Mouse (Mus musculus): ENCODE data around the gene Ednra. TPM values are rescaled to one million over a fixed set of nuclear protein-coding genes. Genes with fewer than 3 reads are reported as not detected.
A peak's percentile ranks its signal among the peaks of the same experiment; 100 is the strongest.

The Ednra gene
- polyA plus RNA-seq, 1 experiment from 2014 or later, result 42.0 TPM

DNA sequence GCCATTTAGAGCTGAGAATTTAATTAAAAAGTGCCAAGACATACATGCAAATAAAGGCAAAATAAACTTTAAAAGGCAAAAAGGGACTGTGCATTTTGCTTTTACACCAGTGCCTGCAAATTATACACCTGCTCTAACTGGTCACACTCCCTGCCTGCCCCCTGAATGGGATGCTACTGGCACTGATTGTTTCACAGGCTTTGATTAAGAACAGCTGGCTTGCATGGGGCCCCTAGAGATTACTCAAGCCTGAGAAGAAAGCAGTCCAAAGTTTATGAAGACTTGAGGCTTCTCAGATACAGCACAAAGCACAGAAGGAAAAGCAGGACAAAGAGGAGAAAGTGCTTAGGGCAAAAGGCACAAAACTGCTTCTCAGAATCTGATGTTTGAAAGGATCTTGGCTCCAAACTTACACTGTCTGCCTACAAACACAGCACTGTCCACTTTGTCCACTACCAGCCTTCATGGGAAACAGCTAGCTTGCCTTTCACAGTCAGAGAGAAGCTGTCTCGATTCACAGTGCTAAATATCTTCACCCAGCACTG lies 73.5 kb downstream of the Ednra start:
- Histone ChIP-seq H3K27ac (ENCODE audit: poor library complexity, severe bottlenecking) (no peak overlapping the region), H3K4me2 (no peak overlapping the region), H3K36me3 (no peaks in the 10 kb centered on the region), H3K27me3 (replicated peaks) (no peaks in the 10 kb centered on the region), H3K4me3 (no peak overlapping the region), H3K9ac (no peak overlapping the region), H3K4me1 (replicated peaks) (no peaks in the 10 kb centered on the region), H3K9me3 (replicated peaks) (no peaks in the 10 kb centered on the region)
- ATAC-seq (ENCODE audit: insufficient number of reproducible peaks, low FRiP score), result no peak
- 57% methylated on average over 1 of the region's 1 CpGs for WGBS

DNA sequence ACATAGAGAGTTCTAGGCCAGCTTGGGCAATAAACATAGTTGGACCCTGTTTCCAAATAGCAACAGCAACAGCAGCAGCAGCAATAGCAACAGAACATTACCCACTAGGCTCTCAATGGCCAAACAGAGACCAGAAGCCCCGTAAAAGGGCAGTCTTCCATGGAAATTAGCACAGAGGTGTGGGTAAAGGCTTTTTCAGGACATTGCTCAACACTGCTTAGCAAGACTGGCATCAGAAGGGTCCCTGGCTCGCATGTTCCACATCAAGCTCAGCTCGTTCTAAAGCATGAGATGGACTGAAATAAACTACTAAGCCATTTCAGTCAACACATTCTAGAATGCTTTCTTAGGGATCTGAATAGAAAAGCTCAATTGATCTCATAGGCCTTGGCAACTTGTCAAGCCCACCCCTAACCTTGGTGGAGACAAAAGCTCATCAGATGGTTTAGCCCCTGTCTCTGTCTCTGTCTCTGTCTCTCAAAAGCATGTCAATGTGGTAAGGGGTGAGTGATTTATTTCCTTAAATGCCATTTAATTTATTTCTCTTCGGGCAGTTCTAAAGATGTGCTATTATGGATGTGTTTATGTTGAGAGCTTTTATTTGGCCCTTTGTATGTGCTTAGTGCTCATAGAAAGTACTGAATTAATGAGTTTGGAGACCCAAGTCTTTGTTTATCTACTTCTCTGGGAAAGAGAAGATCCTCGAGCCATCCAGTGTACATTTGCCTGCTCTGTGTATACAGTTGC lies 84.0 kb downstream of the Ednra start:
- WGBS, result 72% methylated on average over 5 of the region's 5 CpGs
- Histone ChIP-seq H3K4me3 (no peak overlapping the region), H3K9me3 (replicated peaks) (no peaks in the 10 kb centered on the region), H3K4me2 (no peak overlapping the region), H3K27me3 (replicated peaks) (no peaks in the 10 kb centered on the region), H3K36me3 (no peaks in the 10 kb centered on the region), H3K4me1 (replicated peaks) (peaks cover 2% of the 10 kb centered on the region), H3K9ac (no peak overlapping the region), H3K27ac (ENCODE audit: poor library complexity, severe bottlenecking) (no peak overlapping the region)
- ATAC-seq (ENCODE audit: insufficient number of reproducible peaks, low FRiP score), result no peak

GRCm38 (mm10) chr8:77637593-77637992 lies 86.7 kb downstream of the Ednra start:
- Histone ChIP-seq H3K4me2 (no peak overlapping the region), H3K27ac (ENCODE audit: poor library complexity, severe bottlenecking) (no peak overlapping the region), H3K4me3 (no peak overlapping the region), H3K36me3 (no peaks in the 10 kb centered on the region), H3K27me3 (replicated peaks) (no peaks in the 10 kb centered on the region), H3K9me3 (replicated peaks) (no peaks in the 10 kb centered on the region), H3K9ac (no peak overlapping the region), H3K4me1 (replicated peaks) (peaks cover 2% of the 10 kb centered on the region)
- ATAC-seq (ENCODE audit: insufficient number of reproducible peaks, low FRiP score), result no peak
- WGBS, result 83% methylated on average over 3 of the region's 3 CpGs

DNA sequence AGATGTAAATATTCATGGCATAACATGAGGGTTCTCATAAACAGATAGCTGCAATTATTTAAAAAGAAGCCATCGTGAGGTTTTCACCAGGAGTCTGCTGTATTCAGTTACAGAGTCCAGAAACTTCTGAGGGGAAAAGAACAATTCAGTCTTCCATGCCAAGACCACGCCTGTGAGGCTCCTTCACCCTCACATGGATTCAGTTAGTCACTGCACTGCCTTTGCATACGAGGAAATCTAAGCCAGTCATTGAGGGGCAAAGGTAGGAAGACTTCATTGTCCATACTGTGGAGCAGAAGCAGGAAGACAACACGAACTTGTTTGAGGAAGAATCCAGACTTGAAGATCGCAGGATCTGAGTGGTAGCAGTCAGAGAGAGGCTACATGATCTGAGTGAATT lies 90.2 kb downstream of the Ednra start:
- 75% methylated on average over 5 of the region's 5 CpGs for WGBS
- Histone ChIP-seq H3K4me3 (no peak overlapping the region), H3K27me3 (replicated peaks) (no peaks in the 10 kb centered on the region), H3K9me3 (replicated peaks) (no peaks in the 10 kb centered on the region), H3K4me2 (no peak overlapping the region), H3K9ac (no peak overlapping the region), H3K4me1 (replicated peaks) (no peaks in the 10 kb centered on the region), H3K27ac (ENCODE audit: poor library complexity, severe bottlenecking) (no peak overlapping the region), H3K36me3 (no peaks in the 10 kb centered on the region)
- ATAC-seq (ENCODE audit: insufficient number of reproducible peaks, low FRiP score), result no peak

DNA sequence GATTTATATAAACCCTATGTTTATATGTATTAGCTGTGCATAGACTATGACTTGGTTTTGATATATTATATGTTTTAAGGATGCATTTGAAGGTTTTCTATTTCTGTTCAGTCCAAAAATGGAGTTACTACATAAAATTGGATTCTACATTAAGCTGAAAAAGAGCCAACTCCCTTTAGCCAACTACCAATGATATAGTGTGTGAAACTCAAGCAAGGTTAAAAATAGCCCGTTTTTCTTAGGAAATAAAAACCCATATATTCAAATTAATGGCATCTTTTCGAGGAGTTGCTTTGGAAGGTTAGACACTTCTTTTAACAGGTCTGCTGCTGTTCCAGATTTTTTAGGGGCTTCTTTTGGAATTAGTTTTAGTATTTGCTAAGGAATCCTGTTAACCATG lies 91.1 kb downstream of the Ednra start:
- Histone ChIP-seq H3K9me3 (replicated peaks) (no peaks in the 10 kb centered on the region), H3K27ac (ENCODE audit: poor library complexity, severe bottlenecking) (no peak overlapping the region), H3K4me2 (no peak overlapping the region), H3K36me3 (no peaks in the 10 kb centered on the region), H3K27me3 (replicated peaks) (no peaks in the 10 kb centered on the region), H3K9ac (no peak overlapping the region), H3K4me1 (replicated peaks) (no peaks in the 10 kb centered on the region), H3K4me3 (no peak overlapping the region)
- 77% methylated on average over 2 of the region's 2 CpGs for WGBS
- ATAC-seq (ENCODE audit: insufficient number of reproducible peaks, low FRiP score), result no peak

GRCm38 (mm10) chr8:77630691-77631090 lies 93.6 kb downstream of the Ednra start:
- H3K9ac ChIP-seq, result no peak overlapping the region
- no peak overlapping the region for H3K27ac ChIP-seq (ENCODE audit: poor library complexity, severe bottlenecking)
- H3K27me3 ChIP-seq (replicated peaks), result no peaks in the 10 kb centered on the region
- no peak overlapping the region for H3K4me2 ChIP-seq
- no peaks in the 10 kb centered on the region for H3K36me3 ChIP-seq
- no peaks in the 10 kb centered on the region for H3K4me1 ChIP-seq (replicated peaks)
- WGBS, result 65% methylated on average over 3 of the region's 3 CpGs
- H3K9me3 ChIP-seq (replicated peaks), result no peaks in the 10 kb centered on the region
- ATAC-seq (ENCODE audit: insufficient number of reproducible peaks, low FRiP score), result no peak
- no peak overlapping the region for H3K4me3 ChIP-seq

GRCm38 (mm10) chr8:77629858-77630537 lies 94.3 kb downstream of the Ednra start:
- no peak for ATAC-seq (ENCODE audit: insufficient number of reproducible peaks, low FRiP score)
- Histone ChIP-seq H3K9me3 (replicated peaks) (no peaks in the 10 kb centered on the region), H3K27ac (ENCODE audit: poor library complexity, severe bottlenecking) (no peak overlapping the region), H3K9ac (no peak overlapping the region), H3K27me3 (replicated peaks) (no peaks in the 10 kb centered on the region), H3K4me1 (replicated peaks) (no peaks in the 10 kb centered on the region), H3K4me3 (no peak overlapping the region), H3K36me3 (no peaks in the 10 kb centered on the region), H3K4me2 (no peak overlapping the region)
- 19% methylated on average over 15 of the region's 15 CpGs for WGBS

DNA sequence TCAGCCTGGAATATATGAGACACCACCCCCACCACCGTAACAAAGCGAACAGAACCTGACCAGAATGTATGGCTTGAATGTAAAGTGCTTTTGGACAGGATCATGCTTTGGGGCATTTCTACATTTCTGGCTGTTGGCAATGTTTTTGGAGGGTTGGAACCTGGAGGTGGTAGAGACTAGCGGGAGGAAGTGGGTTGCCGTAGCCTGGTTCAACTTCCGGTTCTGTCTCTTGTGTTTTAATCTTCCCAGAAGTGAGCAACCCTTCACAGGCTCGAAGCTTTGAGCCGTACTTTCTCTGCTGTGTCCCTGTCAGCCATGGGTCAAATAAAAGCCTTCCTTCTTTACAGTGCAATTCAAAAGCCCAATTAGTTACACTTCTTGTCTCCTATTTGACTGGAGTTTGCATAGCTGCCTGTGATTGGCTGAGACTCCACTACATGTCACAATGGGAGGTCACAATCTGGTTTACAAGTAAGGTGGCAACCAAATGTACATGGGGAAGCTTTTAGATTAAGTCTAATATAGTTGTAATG lies 100.5 kb downstream of the Ednra start:
- WGBS, result 83% methylated on average over 7 of the region's 7 CpGs
- ATAC-seq (ENCODE audit: insufficient number of reproducible peaks, low FRiP score), result no peak
- H3K36me3 ChIP-seq, result no peaks in the 10 kb centered on the region
- no peak overlapping the region for H3K27ac ChIP-seq (ENCODE audit: poor library complexity, severe bottlenecking)
- no peaks in the 10 kb centered on the region for H3K4me1 ChIP-seq (replicated peaks)
- H3K9me3 ChIP-seq (replicated peaks), result no peaks in the 10 kb centered on the region
- no peak overlapping the region for H3K4me2 ChIP-seq
- H3K9ac ChIP-seq, result no peak overlapping the region
- no peak overlapping the region for H3K4me3 ChIP-seq
- peaks cover 4% of the 10 kb centered on the region; the same call in 1 of the 2 replicates for H3K27me3 ChIP-seq (replicated peaks)

GRCm38 (mm10) chr8:77617916-77618315 lies 106.3 kb downstream of the Ednra start:
- peaks cover 4% of the 10 kb centered on the region; the same call in 1 of the 2 replicates for H3K27me3 ChIP-seq (replicated peaks)
- H3K4me3 ChIP-seq, result no peak overlapping the region
- ATAC-seq (ENCODE audit: insufficient number of reproducible peaks, low FRiP score), result peak; percentile 51; the same call in 1 of the 2 replicates
- H3K4me1 ChIP-seq (replicated peaks), result no peaks in the 10 kb centered on the region
- H3K36me3 ChIP-seq, result no peaks in the 10 kb centered on the region
- H3K9me3 ChIP-seq (replicated peaks), result no peaks in the 10 kb centered on the region
- H3K27ac ChIP-seq (ENCODE audit: poor library complexity, severe bottlenecking), result no peak overlapping the region
- 55% methylated on average over 2 of the region's 2 CpGs for WGBS
- no peak overlapping the region for H3K4me2 ChIP-seq
- no peak overlapping the region for H3K9ac ChIP-seq

Measured in heart, embryonic 12.5 days (tissue).